Mouse (Mus musculus) limb, embryonic 12.5 days (tissue): ENCODE results near the gene Fuca1. TPM values are rescaled to one million over a fixed set of nuclear protein-coding genes. Genes with fewer than 3 reads are reported as not detected.

ENCODE experiments used
- ATAC-seq: fragments of 200-750 bp; cut with Nextera tagmentation; 2 replicates; pipeline ENCODE4 v1.8.0; 2017; ENCODE audit warnings: low read depth, moderate TSS enrichment; ENCODE audit not compliant: insufficient number of reproducible peaks, insufficient read depth, low FRiP score, low TSS enrichment
- H3K27ac ChIP-seq: fragments of 300-500 bp; sonication (generic); 2 replicates; pipeline ENCODE4 v1.5.1; 2016; ENCODE audit warnings: mild to moderate bottlenecking, moderate library complexity
- H3K27me3 ChIP-seq: fragments of 300-500 bp; sonication (generic); 2 replicates; pipeline ENCODE4 v1.6.1; 2016; ENCODE audit warnings: mild to moderate bottlenecking, moderate library complexity
- H3K36me3 ChIP-seq: fragments of 300-500 bp; sonication (generic); 2 replicates; pipeline ENCODE4 v1.6.1; 2016; ENCODE audit warnings: mild to moderate bottlenecking, moderate library complexity
- H3K4me1 ChIP-seq: fragments of 300-500 bp; sonication (generic); replicated peaks from 2 replicates; pipeline ENCODE4 v1.6.1; 2016
- H3K4me2 ChIP-seq: fragments of 300-500 bp; sonication (generic); 2 replicates; pipeline ENCODE4 v1.6.1; 2016; ENCODE audit warnings: mild to moderate bottlenecking, moderate library complexity
- H3K4me3 ChIP-seq: fragments of 300-500 bp; sonication (generic); replicated peaks from 2 replicates; pipeline ENCODE4 v1.5.1; 2016; ENCODE audit warnings: mild to moderate bottlenecking
- H3K9ac ChIP-seq: fragments of 300-500 bp; sonication (generic); replicated peaks from 2 replicates; pipeline ENCODE4 v1.6.1; 2016; ENCODE audit warnings: mild to moderate bottlenecking, moderate library complexity
- H3K9me3 ChIP-seq: fragments of 300-500 bp; sonication (generic); 2 replicates; pipeline ENCODE4 v1.6.1; 2016; ENCODE audit warnings: mild to moderate bottlenecking, moderate library complexity
- WGBS: fragments of 180-500 bp; shearing (Covaris S2); methylation state at CpG from one replicate; pipeline ENCODE4 v1.1.7; 2016; 5-methylcytosine and 5-hydroxymethylcytosine counted together
- polyA plus RNA-seq: library from polyadenylated mRNA; unstranded; fragments of >200 nt; fragmentation: Nextera tagmentation; extraction: Ambion mirVana; gene quantifications from 2 replicates; pipeline ENCODE4 v1.2.1, GENCODE M21; 2016

The Fuca1 gene
- polyA plus RNA-seq, 1 experiment from 2014 or later, result 47.0 TPM

- no peak for ATAC-seq
- no peaks in the 10 kb centered on the region for H3K27me3 ChIP-seq
- no peak overlapping the region for H3K4me2 ChIP-seq
- H3K4me1 ChIP-seq, result peaks cover 34% of the 10 kb centered on the region
- WGBS, result 81% methylated on average over 6 of the region's 6 CpGs
- H3K9ac ChIP-seq, result no peak overlapping the region
- H3K9me3 ChIP-seq, result no peaks in the 10 kb centered on the region
- H3K36me3 ChIP-seq, result no peaks in the 10 kb centered on the region
- no peak overlapping the region for H3K27ac ChIP-seq
- no peak overlapping the region for H3K4me3 ChIP-seq
Observed at GRCm38 (mm10) chr4:135879021-135879420, 41.5 kb upstream of the Fuca1 start.

- WGBS, result 92% methylated on average over 6 of the region's 6 CpGs
Observed at GRCm38 (mm10) chr4:135880018-135880417, 40.5 kb upstream of the Fuca1 start.

DNA sequence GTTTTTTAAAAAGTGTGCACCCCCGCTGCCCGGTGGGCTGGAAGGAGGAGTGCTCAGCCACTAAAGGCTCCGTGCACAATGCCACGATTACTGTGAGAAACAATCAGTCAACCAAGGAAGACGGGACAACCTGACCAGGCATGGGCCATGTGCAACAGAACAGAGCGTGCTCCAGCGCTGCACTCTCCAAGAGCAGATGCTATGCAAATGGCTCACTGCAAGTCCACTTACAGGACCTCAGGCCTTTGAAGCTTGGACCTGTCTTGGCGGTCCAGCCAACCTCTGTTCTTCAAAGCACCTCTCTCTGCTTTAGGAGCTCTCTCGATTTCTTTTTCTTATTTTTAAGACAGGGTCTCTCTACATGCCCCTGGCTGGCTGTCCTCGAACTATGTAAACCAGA lies 40.0 kb upstream of the Fuca1 start:
- Histone ChIP-seq H3K9ac (no peak overlapping the region), H3K27ac (no peak overlapping the region), H3K4me2 (no peak overlapping the region), H3K27me3 (no peaks in the 10 kb centered on the region), H3K36me3 (no peaks in the 10 kb centered on the region), H3K9me3 (no peaks in the 10 kb centered on the region), H3K4me3 (no peak overlapping the region), H3K4me1 (peaks cover 26% of the 10 kb centered on the region)
- ATAC-seq, result no peak
- 79% methylated on average over 10 of the region's 10 CpGs for WGBS

More at GRCm38 (mm10) chr4:135880018-135880417, 40.5 kb upstream of the Fuca1 start:
- Histone ChIP-seq H3K9ac (no peak overlapping the region), H3K4me2 (no peak overlapping the region), H3K36me3 (no peaks in the 10 kb centered on the region), H3K27ac (no peak overlapping the region), H3K27me3 (no peaks in the 10 kb centered on the region), H3K4me1 (peaks cover 32% of the 10 kb centered on the region), H3K4me3 (no peak overlapping the region), H3K9me3 (no peaks in the 10 kb centered on the region)
- no peak for ATAC-seq

GRCm38 (mm10) chr4:135882023-135882422 lies 38.5 kb upstream of the Fuca1 start:
- Histone ChIP-seq H3K36me3 (no peaks in the 10 kb centered on the region), H3K27me3 (no peaks in the 10 kb centered on the region), H3K27ac (no peak overlapping the region), H3K4me1 (peaks cover 12% of the 10 kb centered on the region), H3K9me3 (no peaks in the 10 kb centered on the region), H3K4me3 (no peak overlapping the region), H3K4me2 (no peak overlapping the region), H3K9ac (no peak overlapping the region)
- 78% methylated on average over 6 of the region's 6 CpGs for WGBS
- no peak for ATAC-seq

- Histone ChIP-seq H3K9me3 (no peaks in the 10 kb centered on the region), H3K4me2 (no peak overlapping the region), H3K4me3 (no peak overlapping the region), H3K27ac (no peak overlapping the region; the same call in 1 of the 2 replicates), H3K9ac (no peak overlapping the region), H3K27me3 (no peaks in the 10 kb centered on the region), H3K36me3 (no peaks in the 10 kb centered on the region), H3K4me1 (peaks cover 11% of the 10 kb centered on the region)
- WGBS, result 70% methylated on average over 10 of the region's 10 CpGs
- ATAC-seq, result no peak
Observed at GRCm38 (mm10) chr4:135883401-135883851, 37.1 kb upstream of the Fuca1 start.

- Histone ChIP-seq H3K27ac (peak overlapping the region; percentile 59; the same call in 1 of the 2 replicates), H3K4me1 (peaks cover 11% of the 10 kb centered on the region), H3K4me3 (no peak overlapping the region), H3K27me3 (no peaks in the 10 kb centered on the region), H3K9me3 (no peaks in the 10 kb centered on the region), H3K36me3 (no peaks in the 10 kb centered on the region), H3K4me2 (no peak overlapping the region), H3K9ac (no peak overlapping the region)
- WGBS, result 57% methylated on average over 7 of the region's 7 CpGs
- no peak for ATAC-seq
Observed at GRCm38 (mm10) chr4:135883881-135884516, 36.5 kb upstream of the Fuca1 start.

DNA sequence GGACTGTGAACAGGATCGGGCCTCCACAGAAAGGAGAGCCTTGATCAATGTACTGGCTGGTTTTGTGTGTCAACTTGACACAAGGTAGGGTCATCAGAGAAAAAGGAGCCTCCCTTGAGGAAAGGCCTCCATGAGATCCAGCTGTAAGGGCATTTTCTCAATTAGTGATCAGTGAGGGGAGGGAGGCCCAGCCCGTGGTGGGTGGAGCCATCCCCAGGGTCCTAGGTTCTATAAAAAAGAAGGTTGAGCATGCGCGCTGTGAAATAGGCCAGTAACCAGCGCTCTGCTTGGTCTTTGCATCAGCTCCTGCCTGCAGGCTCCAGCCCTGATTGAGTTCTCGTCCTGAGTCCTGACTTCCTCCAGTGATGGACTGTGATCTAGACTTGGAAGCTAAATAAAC lies 36.0 kb upstream of the Fuca1 start:
- Histone ChIP-seq H3K9ac (no peak overlapping the region), H3K9me3 (no peaks in the 10 kb centered on the region), H3K4me1 (peaks cover 11% of the 10 kb centered on the region), H3K27me3 (no peaks in the 10 kb centered on the region), H3K4me3 (no peak overlapping the region), H3K36me3 (no peaks in the 10 kb centered on the region), H3K4me2 (no peak overlapping the region), H3K27ac (peak overlapping the region; percentile 59; the same call in 1 of the 2 replicates)
- 35% methylated on average over 6 of the region's 6 CpGs for WGBS
- ATAC-seq, result no peak

- H3K27ac ChIP-seq, result no peak overlapping the region
- no peak overlapping the region for H3K4me2 ChIP-seq
- WGBS, result 91% methylated on average over 12 of the region's 12 CpGs
- H3K27me3 ChIP-seq, result no peaks in the 10 kb centered on the region
- no peak for ATAC-seq
- H3K9me3 ChIP-seq, result no peaks in the 10 kb centered on the region
- peaks cover 11% of the 10 kb centered on the region for H3K4me1 ChIP-seq
- no peak overlapping the region for H3K4me3 ChIP-seq
- H3K9ac ChIP-seq, result no peak overlapping the region
- H3K36me3 ChIP-seq, result no peaks in the 10 kb centered on the region
Observed at GRCm38 (mm10) chr4:135885676-135886075, 34.9 kb upstream of the Fuca1 start.

- WGBS, result 84% methylated on average over 4 of the region's 4 CpGs
Observed at GRCm38 (mm10) chr4:135886184-135886583, 34.4 kb upstream of the Fuca1 start.

GRCm38 (mm10) chr4:135888448-135889057 lies 32.0 kb upstream of the Fuca1 start:
- Histone ChIP-seq H3K27me3 (no peaks in the 10 kb centered on the region), H3K9me3 (no peaks in the 10 kb centered on the region), H3K36me3 (no peaks in the 10 kb centered on the region), H3K4me3 (no peak overlapping the region), H3K9ac (no peak overlapping the region), H3K4me1 (peaks cover 18% of the 10 kb centered on the region), H3K4me2 (no peak overlapping the region), H3K27ac (no peak overlapping the region)
- 90% methylated on average over 24 of the region's 24 CpGs for WGBS
- no peak for ATAC-seq

More at GRCm38 (mm10) chr4:135886184-135886583, 34.4 kb upstream of the Fuca1 start:
- H3K27me3 ChIP-seq, result no peaks in the 10 kb centered on the region
- no peak overlapping the region for H3K4me3 ChIP-seq
- H3K4me1 ChIP-seq, result peaks cover 11% of the 10 kb centered on the region
- H3K36me3 ChIP-seq, result no peaks in the 10 kb centered on the region
- no peak overlapping the region for H3K9ac ChIP-seq
- H3K4me2 ChIP-seq, result no peak overlapping the region
- H3K9me3 ChIP-seq, result no peaks in the 10 kb centered on the region
- no peak overlapping the region for H3K27ac ChIP-seq
- no peak for ATAC-seq

DNA sequence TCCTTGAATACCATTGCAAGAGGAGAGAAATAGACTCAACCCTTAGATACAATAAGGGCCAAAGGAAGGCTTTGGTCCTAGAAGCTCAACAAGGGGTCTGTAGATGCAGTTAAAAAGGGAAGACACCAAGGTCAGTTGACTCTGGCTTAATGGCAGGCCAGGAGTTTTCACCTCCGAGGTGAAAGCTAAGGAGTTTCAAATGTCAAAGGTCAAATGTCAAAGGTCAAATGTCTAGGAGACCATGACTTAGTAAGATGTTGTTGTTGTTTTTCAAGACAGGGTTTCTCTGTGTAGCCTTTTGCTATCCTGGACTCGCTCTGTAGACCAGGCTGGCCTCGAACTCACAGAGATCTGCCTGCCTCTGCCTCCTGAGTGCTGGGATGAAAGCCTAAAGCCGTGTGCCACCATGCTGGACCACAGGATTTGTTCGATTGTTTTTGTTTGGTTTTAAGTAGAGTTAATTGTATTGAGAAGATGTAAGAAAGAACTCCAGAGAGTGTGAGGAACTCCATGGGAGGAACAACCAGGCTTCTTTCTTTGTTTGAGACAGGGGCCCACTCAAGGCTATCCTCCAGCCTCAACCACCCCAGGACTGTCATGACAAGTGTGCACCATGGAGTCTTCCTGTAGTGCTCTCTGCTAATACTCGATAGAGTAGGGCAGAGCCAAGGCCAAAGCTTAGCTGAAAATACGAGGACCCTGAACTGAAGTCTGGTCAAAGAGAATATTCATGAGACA lies 31.2 kb upstream of the Fuca1 start:
- 85% methylated on average over 7 of the region's 7 CpGs for WGBS
- H3K9me3 ChIP-seq, result no peaks in the 10 kb centered on the region

More for the DNA sequence above, 31.2 kb upstream of the Fuca1 start:
- H3K4me1 ChIP-seq, result peaks cover 11% of the 10 kb centered on the region
- H3K9ac ChIP-seq, result no peak overlapping the region
- ATAC-seq, result no peak
- no peak overlapping the region for H3K4me3 ChIP-seq
- no peak overlapping the region for H3K4me2 ChIP-seq
- no peak overlapping the region for H3K27ac ChIP-seq
- no peaks in the 10 kb centered on the region for H3K36me3 ChIP-seq
- H3K27me3 ChIP-seq, result peaks cover under 1% of the 10 kb centered on the region; the same call in 1 of the 2 replicates
